Mouse (Mus musculus): ENCODE data around the gene Ccdc69.

- TF ChIP-seq POLR2A (IDR thresholded peaks at IDR 0.05; ENCODE audit: insufficient read depth, low read depth, low read length) (no peak), CTCF (IDR thresholded peaks at IDR 0.05; ENCODE audit: insufficient read depth, low read depth, low read length) (no peak)
These were observed 65.1 kb downstream of the Ccdc69 start for GRCm38 (mm10) chr11:55012551-55013521.
